Mouse (Mus musculus) kidney, adult 9 months (tissue): ENCODE results near the gene Nf2.
A peak's percentile ranks its signal among the peaks of the same experiment; 100 is the strongest.

Experiments
- DNase-seq: peaks from one replicate; pipeline ENCODE4 v3.0.0; 2022

Nf2 gene

DNA sequence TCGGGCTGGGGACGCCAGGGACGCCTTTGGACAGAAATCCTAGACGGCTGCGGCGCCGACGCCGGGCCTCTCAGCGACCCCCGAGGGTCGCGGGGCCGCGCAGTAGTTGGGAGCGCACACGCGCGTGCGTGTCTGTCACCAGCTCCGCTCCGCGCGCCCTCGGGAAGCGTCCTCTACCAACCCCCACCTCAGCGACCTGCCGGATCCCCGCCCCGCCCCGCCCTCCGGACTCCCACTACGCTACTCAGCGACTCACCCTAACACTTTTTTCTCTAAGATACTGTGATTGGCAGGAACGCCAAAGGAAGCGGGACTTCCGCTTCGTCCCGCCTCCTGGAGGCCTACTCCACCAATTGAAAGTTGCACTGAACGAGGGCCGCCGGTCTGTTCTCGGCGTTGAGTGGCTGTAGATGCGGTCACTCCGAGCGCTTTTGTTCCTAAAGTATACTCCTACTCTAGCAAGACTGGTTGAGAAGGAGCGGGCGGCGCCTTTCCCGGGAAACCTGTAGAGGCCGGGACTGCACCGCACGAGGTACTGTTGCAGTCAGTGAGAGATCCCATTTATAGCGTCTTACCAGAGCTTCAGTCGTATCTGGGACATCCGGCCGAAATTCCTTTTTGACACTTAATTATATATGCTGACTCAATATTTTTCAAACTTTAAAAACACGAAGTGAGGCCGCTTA lies at the start of gene Nf2:
TSS of gene Nf2 (minus strand) at position 279 of the 686 bp plus-strand sequence.
- peak; percentile 100 for DNase-seq

DNA sequence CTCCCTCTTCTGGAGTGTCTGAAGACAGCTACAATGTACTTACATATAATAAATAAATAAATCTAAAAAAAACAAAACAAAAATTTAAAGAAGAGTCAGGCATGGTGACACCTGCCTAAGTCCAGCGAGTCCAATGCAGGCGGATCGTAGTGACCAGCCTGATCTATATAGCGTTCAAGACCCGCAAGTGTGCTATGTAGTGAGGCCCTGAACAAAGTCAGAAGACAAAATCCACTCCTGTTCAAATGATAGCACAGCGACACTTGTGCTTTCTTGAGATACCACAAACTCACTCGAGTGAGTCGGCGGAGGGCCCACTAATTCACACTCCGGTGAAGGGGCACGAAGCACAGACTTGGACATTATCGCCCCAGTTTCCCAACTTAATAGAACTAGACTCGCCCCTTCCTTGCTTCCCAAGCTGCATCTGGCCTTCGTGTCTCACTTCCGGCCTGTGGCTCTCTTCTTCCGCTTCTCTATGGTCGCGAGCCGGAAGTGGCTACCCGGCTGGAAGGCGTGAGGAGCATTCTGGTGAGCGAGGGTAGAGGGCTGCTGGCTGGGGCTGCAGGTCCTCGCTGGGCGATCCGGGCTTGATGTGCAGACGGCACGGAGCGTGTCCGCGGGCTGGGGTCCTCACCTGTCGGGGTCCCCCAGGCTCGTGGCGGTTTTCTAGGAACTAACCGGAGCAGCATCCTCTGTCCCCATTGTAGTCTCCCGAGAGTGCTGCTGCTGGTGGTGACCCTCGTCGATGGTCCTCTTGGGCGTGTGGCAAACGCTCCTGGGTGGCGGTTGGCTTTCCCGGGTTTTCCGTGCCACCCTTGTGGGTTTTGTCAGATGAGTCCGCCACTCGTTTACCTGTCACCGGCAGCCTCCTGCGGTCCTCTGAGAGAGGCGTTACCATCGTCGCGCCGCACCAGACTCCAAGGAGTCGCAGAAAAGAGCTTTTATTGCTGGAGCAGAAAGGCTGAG lies 45.8 kb upstream of the Nf2 start, which contains the start of gene Thoc5:
TSS of gene Thoc5 (plus strand) at position 473 of the 969 bp plus-strand sequence.
- peak; percentile 81 for DNase-seq

DNA sequence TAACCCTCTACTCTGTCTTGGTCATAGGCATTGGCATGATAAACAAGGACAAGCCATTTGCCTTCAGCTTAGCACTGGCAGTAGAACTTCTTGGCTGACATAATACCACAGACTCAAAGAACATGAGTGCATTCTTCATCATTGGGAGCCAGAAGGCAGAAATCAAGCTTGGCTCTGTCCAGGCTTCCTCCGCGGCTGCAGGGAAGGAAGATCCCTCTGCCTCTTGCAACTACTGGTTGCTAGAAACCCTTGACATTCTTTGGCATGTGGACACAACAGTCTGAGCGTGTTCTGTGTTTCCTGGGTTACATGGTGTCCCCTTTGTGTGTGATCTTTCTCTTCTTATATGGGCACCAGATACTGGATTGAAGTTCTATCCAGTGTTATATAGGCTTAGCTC lies 37.7 kb upstream of the Nf2 start:
- no peak for DNase-seq

DNA sequence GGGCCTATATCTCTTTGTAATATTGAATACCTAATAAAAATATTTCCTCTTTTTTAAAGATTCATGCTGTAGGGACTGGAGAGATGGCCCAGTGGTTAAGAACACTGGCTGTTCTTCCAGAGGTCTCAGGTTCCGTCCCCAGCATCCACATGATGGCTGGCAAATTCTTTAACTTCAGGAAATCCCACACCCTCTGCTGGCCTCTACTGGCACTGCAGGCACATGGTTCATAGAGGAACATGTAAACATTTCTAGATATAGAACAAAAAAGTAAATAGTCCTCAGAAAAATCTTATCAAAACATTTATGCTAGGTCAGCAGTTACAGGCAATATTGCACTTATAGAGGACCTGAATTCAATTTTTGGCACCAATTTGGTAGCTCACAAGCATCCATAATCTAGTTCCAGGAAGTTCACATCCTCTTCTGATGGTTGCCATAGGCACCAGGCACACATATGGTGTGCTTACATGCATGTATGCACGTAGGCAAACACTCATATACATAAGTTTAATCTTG lies 36.1 kb upstream of the Nf2 start:
- peak; percentile 70 for DNase-seq

DNA sequence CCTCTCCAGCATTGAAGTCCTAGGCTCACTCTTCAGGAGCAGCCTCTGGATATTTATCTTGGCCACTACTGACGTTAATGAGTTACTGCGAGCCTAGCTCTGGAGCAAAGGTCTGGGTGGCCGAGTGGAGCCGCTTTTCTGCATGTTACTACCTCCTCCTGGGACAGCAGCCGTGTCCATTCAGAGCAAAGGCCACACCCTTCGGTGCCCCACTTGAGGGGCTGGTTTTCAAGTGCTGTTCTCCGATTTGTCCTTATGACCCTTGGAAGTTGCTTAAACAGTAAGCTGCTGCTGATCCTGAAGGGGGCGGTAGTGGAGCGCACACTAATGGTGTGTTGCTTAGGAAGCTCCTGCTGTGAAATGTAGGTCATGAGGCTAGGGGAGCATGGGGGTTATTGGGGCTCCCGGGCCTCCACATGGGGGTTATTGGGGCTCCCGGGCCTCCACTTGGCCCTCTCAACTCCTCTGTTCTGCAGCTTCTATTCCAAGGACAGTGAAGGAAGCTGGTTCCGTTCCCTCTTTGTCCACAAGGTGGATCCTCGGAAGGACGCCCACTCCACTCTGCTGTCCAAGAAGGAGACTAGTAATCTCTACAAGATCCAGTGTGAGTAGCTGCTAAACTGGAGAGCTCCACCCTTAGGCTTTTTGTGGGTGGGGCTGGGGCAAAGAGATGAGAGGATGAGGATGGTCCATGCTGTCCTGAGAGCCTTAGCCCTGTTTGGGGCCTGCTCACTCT lies 33.7 kb upstream of the Nf2 start:
- DNase-seq, result peak; percentile 95

DNA sequence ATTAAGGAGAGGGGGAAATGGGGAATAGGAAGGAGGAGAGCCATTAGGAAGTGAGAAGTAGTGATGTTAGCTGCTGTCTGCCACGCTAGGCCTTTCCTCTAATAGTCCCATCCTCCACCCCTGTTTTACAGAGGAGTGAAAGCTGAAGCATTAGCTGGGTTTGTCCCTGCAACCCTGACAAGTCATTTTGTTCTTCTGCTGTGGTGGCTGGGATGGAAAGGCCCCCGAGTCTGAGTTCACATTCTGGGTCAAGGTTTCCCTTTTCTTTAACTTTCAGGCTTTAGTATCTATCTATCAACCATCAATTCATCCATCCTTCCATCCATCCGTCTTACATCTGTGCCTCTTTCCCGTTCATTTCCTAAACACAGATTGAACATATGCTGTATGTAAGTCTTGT lies 31.8 kb upstream of the Nf2 start:
- no peak for DNase-seq

DNA sequence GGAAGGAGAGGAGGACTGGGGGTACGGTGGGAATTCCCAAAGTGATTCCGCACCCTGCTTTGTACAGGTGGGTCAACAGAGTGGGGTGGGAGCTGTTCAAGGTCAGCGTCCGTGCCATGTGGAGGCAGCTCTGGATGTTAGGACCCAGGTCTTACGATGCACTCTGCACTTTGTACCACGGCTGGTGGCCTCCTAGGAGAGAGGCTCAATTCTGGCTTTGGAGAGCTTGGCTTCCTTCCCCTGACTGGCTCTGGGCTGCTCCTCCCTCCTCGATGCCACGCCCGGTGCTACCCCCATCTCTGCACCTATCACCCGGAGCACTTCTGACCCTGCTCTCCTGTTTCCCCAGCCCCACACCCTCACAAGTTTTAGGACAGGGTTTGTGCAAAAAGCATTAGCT lies 25.2 kb upstream of the Nf2 start:
- DNase-seq, result peak; percentile 89

DNA sequence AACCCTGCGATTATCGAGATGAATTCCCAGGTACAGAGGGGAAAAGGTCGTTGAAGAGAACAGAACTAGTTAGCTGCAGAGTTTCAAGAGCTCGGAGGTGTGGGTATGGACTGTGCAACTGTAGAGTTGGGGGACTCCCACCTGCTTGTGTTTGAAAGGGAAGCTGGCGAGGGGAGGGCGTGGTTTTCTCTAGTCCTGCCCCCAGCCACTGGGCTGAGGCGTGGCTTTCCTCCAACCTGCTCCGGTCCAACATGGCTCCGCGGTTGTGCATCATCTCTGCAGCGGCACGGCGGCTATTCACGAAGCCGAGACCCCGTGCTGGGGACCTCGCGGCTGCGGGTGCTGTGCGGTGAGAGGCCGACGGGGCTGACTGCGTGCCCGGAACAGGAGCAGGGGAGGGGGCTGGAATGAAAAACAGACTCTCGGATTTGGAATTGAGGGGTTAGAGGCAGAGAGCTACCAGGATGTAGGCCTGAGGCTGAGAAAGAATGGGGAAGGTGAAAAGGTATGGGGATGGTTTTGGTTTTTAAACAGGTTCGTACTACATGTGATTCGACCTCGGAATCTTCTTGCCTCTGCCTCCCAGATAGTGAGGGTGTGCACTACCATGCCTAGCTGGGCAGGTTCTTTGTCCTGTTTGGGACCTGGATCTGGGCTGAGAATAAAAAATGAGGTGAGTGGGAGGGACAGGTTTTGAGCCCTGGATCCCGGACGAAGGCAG lies 24.6 kb upstream of the Nf2 start, which contains the start of gene Nipsnap1:
TSS of gene Nipsnap1 (plus strand) at position 197 of the 721 bp plus-strand sequence.
- peak; percentile 91 for DNase-seq

DNA sequence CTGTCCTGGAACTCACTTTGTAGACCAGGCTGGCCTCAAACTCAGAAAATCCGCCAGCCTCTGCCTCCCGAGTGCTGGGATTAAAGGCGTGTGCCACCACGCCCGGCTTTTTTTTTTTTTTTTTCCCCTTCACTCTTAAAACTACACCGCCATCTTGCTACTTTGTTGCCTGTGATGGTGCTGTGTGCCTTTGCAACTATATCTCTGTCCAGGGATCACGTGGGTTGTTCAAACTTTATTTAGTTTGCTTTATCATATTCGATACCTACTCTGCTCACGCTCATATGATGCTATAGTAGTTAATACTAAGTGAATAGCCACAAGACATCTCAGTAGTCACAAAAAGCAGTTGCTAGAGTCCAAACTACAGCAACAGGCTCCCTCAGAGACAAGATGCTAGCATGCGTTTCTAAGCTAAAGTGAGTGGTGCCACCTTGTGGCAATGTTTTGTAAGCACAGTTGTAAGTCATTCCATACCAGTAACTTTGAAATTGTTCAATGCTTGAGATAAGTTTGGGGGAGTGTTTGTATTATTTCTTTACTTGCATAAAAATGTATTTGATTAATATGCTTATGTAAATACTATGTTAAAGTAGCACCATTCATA lies 16.4 kb upstream of the Nf2 start:
- DNase-seq, result peak; percentile 80

DNA sequence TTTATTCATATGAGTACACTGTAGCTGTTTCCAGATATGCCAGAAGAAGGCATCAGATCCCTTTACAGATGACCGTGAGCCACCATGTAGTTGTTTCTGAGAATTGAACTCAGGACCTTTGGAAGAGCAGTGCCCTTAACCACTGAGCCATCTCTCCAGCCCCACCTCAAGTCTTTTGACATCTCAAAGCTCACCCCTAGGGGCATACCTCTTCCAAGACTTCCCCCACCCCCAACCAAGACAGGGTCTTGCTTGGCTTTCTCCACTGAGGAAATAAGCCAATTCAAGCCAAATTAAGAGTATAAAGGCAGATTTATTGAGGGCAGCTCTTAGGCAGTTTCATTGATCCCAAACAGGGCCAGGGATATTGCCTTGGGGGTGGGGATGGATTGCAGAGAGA lies 13.4 kb upstream of the Nf2 start:
- no peak for DNase-seq

DNA sequence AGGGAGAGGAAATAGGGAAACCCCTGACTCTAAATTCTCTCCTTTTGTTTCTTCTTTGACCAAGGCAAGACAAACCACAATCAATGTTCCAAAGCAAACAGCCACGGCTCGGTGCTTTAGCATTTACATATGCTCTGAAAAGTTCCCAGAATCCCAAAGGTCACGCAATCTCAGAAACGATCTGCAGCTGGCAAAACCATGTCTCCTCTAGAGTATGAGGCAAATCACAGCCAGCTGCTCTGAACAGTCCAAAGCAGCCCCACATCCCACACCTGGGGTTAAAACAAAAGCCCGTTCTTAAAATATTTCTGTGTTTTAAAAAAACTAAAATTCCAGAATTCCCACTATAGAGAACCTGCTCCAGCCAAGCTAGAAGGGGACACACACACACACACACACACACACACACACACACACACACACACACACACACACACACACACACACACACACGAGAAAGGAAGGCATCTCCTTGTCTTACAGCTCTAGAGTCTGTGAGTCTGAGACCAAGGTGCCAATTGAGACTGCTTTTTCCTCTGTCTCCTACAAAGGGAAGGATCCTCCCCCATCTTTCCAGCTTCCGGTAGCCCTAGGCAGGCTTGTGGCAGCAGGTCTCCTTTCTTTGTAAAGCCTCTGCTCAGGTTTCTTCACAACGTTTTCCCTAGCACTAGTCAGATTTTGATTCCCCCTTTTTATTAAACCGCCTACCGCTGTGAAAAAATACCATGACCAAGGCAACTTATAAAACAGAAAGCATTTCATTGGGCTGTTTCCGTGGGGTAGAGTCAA lies 12.7 kb upstream of the Nf2 start:
- no peak for DNase-seq

DNA sequence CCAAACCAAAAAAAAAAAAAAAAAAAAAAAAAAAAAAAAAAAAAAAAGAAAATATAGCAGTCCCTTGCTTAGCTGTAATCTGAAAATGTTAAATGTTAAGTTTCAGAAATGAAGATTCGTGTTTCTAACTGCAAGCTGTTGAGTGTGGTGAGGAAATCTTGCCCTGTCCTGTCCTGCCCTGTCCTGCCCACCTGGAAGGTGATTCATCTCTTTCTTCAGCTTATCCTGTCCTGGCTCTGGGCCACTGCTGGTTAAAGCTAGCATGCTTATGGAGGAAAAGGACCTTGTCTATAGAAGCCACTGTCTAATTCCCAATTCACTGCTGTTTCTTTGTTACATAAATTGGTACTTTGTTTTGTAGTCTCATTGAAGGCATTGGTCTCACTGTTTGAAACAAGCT lies 11.7 kb upstream of the Nf2 start:
- no peak for DNase-seq

DNA sequence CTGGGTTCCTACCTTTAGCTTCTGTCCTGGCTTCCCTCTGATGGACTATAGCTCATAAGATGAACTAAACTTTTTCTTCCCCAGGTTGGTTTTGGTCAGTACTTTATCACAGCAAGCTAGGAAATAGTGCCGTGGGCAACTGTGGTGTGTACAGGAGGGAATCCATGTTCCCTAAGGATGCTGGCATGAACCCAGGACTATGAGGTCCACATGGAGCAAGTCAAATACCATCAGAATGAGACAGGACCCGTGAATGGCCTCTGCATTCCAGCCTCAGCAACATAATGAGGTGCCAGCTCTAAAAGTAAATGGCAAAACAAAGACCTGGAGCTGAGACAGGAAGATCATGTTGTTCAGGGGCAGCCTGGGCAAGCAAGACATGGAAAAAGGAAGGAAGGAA lies 9.1 kb upstream of the Nf2 start:
- DNase-seq, result no peak

DNA sequence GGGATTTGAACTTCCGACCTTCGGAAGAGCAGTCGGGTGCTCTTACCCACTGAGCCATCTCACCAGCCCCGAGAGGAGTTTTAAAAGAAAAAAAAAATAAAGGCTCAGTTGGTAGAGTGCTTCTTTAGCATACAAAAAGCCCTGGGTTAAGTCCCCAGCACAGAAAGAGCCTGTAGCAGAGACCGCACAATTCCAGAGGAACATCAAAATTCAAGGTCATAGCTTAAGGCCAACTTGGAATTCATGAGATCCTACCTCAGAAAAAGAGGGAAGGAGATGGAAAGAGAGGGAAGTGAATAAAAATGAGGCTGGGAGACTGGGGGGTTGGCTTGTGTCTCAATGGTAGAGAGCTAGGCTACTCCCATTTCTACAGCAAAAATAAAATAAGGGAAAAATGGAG lies 4.8 kb upstream of the Nf2 start:
- DNase-seq, result no peak

DNA sequence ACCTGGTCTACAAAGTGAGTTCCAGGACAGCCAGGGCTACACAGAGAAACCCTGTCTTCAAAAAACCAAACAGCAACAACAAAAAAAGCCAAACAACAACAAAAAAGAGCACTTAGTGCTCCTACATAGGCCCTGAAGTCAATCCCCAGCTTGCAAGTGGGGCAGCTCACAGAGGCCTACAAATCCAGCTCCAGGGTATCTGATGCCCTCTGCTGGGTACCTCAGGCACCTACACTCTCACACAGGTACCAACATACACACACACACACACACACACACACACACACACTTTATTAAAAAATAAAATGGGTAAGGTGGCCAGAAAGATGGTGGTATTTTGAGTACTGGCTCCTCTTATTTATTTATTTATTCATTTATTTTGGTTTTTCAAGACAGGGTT lies 3.7 kb upstream of the Nf2 start:
- no peak for DNase-seq

DNA sequence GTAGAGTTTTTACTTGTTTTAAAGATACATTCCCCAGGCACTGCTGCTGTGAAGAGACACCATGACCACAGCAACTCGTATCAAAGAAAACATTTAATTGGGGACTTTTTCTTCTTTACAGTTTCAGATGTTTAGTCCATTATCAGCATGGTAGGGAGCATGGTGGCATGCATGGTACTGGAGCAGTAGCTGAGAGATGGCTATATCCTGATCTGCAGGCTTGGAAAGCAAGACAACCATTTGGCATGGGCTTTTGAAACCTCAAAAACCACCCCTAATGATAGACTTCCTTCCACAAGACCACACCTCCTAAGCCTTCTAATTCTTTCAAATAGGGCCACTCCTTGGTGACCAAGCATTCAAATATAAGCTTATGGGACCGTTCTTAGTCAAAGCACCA lies 1.1 kb upstream of the Nf2 start:
- no peak for DNase-seq

DNA sequence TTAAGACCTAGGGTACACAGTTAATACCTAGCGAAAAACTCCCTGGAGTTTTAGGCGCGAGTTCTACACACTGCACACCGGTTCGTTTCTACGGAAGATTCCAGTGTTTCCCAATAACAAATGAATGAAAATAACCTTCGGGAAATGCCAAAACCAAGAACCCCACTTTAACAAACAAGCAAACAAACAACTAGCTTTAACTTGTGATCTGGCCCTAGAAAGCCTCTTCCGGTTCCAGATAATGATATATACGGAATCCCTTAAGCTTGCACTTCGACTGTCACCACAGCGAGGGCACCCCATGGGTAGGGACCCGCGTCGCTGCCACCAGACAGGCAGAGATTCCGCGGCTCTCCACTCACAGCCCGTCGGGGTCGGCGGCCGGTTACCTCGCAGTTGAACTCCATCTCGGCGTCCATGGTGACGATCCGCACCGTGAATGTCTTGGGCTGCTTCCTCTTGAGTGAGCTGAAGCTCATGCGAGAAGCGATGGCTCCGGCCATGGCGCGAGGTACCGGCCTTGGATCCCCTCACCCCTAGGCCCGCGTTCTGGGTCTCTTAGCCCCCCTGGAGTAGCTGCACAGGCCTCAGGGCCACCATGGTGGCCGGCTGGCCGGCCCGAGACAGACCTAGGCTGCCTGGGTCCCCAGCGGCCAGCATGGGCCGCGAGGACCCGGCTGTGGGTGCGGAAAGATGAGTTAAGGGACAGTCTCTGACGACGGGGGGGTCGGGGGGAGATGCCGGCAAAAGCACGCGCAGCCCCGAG lies 670 bp downstream of the Nf2 start:
- DNase-seq, result peak; percentile 50

DNA sequence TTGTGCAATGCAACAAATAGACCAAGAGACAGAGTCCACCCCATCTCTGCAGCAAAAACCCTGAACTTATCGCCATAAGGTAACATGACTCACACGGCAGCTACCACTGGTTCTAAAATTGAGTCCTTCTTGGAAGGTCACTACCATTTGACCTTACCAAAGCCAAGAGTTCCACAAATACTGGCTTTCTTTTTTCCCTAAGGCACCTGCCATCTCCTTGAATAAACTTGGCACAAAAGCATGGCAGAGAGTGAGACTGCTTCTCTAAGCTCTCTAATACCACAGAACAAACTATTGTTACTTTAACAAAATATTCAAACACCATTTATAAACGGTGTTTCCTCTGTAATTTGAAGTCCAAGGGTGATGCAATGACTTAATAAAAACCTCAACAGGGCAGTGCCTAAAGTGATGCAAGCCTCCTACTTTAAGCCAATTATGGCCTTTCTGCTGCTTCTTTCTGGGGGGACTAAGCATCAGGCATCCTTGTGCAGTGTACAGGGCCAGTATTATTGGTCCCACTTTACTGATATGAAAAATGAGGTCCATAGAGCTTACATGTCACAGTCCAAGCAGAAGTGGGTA lies 8.3 kb downstream of the Nf2 start:
- no peak for DNase-seq

DNA sequence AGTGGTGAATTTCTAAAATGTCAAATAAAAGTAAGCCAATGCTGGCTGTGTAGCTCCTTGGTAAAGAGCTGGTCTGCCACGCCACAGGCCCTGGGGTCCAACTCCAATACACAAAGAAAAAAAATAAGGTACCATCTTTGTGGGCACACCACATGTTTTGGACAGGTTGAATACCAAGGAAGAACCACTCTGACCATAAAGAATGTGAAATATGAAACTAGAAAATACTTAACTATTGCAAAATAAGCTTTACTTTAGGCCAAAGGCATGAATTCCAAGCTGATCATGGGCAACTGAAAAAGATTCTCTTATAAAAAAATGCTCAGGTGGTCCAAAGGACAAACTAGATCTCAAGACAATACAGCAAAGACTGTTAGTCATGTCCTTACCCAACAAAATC lies 11.1 kb downstream of the Nf2 start:
- DNase-seq, result no peak

DNA sequence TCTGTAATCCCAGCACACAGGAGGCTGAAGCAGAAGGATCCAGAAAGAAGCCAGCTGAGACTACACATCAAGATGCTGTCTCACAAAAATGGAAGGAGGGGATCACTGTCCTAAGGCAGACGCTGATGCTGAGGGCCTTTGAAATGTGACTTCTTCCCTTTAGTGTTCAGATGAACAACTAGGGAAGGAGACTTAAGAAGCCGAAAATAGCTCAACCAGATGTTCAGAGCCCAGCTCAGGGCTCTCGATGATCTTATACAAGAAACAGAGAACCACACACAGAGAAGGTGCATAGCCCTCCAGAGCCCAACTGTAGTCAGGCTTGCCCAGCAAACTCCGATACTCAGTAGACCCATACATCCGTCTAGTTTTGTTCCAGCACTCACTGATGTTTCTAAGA lies 12.0 kb downstream of the Nf2 start:
- DNase-seq, result no peak
